Mouse (Mus musculus) common myeloid progenitor, adult 5-6 weeks (primary cell): ENCODE data around the gene Gm48552. TPM values are rescaled to one million over a fixed set of nuclear protein-coding genes. Genes with fewer than 3 reads are reported as not detected.
A peak's percentile ranks its signal among the peaks of the same experiment; 100 is the strongest.

Experiments used
- ATAC-seq: replicated peaks from 2 replicates; pipeline ENCODE4 v1.8.0; 2016; ENCODE audit warnings: low read depth, mild to moderate bottlenecking, moderate TSS enrichment, inconsistent platforms; ENCODE audit not compliant: poor library complexity, severe bottlenecking
- total RNA-seq: library from RNA; stranded (forward); fragments of 200-1000, 187-1606 nt; gene quantifications from 2 replicates; pipeline ENCODE4 v1.2.3, GENCODE M21; 2017

Gm48552 gene
- 1.6 TPM in 1 of 2 replicates, not detected in the other for total RNA-seq

GRCm38 (mm10) chr10:81388505-81389055, at the start of gene Gm48552:
Gene Gm48552 (plus strand): TSS chr10:81389005.
- no peak for ATAC-seq

DNA sequence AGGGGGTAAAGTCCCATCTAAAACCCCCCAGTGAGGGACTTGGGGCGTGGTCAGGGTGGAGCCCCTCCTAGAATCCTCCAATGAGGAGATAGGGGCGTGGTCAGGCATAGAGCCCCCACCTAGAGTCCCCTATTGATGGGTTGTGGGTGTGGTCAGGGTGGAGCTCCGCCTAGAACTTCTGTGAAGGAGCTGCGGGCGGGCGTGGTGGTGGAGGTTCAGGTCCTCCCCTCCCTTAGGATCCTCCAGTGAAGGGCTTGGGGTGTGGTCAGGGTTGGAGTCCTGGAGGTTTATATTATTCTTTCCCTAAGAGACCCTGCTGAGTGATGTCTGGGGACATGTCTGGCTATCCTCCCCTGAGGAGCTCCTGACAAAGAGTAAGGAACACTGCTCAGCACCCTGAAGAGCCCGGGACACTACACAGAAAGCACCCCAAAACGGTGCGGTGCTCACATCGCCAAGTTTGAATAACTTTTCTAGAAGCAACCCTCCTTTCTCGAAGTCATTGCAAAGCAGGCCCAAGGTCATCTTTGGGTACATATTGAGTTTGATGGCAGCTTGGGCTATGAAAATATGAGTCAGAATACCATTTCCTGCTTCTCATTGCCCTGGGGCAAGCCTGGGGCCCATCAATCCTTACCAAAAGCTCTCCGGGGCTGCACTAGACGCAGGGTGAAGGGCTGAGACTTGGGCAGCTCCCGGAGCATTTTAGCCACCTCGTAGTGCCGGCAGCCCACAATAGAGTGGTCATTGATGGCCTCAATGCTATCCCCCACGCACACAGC, 48.1 kb upstream of the Gm48552 start:
- ATAC-seq = no peak

- peak; percentile 53 for ATAC-seq
Measured at GRCm38 (mm10) chr10:81341333-81341949, 47.4 kb upstream of the Gm48552 start.

DNA sequence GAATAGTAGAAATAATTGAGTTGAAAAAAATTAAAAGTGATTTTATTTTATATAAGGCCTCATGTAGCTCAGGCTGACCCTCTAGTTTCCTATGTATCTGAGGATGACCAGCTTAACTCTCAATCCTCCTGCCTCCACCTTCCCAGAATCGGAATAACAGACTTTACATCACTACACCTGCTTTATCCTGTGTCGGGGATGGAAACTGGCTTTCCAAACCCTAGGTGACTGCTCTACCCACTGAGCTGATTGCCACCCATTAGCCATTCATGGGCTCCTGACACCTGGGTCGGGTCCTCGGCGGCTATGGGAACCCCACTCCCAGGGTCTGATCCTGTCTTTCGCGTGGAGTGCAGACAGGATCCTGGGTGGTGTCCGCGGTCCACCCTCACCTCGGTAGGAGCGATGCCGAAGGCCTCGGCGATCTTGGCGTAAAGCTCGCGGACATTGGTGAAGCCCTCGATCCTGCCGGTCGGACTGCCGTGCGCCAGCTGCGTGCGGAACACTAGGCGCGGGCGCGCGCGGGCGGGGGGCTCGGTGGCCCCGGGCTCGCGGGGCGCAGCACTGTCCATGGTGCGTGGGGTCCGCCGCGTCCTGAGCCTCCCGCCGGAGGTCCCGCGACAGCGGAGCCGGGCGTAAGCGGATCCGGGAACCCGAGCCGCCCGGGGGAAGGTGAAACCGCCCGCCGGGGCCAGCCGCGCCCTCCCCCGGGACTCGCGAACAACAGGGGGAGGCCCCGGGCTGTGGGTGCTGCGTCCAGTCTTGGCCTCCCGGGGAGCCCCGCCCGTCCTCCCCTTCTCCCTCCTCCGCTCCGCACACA, 45.9 kb upstream of the Gm48552 start, which contains the start of gene Gipc3:
Gene Gipc3, minus strand, starts transcription at position 581 of the 820 bp plus-strand sequence.
- ATAC-seq = no peak

DNA sequence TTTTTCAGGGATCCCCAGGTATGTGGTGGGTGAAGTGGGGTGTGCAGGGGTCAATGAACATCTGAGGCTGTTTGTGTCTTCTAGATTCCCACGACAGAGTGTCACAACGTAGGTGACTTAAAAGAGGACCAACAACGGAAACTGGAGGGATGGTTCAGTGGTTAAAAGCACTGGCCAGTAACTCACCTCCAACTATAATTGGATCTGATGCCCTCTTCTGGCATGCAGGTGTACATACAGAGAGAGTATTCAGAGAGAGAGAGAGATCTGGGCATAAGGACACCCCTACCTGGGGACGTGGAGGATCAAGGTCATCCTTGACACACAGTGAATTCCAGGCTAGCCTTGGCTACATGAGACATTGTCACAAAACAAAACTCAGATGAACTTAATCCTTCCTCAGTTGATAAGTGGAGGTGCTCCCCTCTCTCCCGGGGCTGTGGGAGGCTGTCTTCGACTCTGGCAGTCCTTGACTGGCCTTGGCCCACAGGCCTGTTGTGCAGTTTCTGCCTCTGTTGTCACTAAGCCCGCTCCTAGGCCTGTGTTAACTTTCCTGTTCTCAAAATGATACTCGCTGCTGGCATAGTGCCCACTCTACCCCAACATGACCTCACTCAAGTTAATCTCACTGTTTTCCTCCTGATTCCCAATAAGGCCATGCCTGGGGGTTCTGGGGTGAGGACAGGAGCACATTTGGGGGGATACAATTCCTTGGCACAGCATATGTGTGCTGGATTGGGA, 44.2 kb upstream of the Gm48552 start:
- ATAC-seq = no peak

- ATAC-seq = no peak
Measured at GRCm38 (mm10) chr10:81345162-81345534, 43.7 kb upstream of the Gm48552 start.

DNA sequence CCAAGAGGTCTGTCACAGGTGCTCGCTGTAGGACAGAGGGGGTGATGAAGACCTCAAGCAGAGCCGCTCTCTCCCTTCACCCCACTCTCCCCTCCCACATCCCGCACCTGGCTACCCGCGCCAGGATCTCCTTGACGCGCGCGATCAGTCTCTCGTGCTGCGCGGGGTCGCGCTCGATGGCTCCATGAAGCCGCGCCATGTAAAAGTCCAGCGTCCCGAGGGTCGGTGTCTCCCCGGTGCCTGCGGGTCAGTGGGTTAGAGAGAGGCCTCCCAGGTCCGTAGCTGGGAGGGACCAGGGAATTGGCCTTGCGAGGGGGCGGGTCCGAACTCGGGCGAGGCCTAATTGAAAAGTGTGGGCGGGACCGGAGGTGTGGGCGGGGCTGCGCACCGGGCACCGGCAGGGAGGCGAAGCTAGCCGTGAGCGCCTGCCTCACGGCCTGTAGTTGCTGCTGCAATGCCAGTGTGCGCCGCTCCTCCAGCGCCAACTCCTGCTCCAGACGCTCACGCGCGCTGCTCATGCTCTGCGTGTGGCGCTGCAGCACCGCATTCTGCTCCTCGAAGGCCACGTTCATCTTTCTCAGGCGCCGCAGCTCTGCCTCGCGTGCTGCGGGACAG, 42.2 kb upstream of the Gm48552 start:
- peak; percentile 62 for ATAC-seq

- peak; percentile 26 for ATAC-seq
Measured at GRCm38 (mm10) chr10:81349146-81349545, 39.7 kb upstream of the Gm48552 start.

GRCm38 (mm10) chr10:81349961-81350350, 38.8 kb upstream of the Gm48552 start:
- no peak for ATAC-seq

- peak; percentile 86 for ATAC-seq
Measured at GRCm38 (mm10) chr10:81350351-81351063, 38.3 kb upstream of the Gm48552 start, which contains the start of gene Hmg20b. Gene Hmg20b (minus strand): TSS chr10:81350480.

DNA sequence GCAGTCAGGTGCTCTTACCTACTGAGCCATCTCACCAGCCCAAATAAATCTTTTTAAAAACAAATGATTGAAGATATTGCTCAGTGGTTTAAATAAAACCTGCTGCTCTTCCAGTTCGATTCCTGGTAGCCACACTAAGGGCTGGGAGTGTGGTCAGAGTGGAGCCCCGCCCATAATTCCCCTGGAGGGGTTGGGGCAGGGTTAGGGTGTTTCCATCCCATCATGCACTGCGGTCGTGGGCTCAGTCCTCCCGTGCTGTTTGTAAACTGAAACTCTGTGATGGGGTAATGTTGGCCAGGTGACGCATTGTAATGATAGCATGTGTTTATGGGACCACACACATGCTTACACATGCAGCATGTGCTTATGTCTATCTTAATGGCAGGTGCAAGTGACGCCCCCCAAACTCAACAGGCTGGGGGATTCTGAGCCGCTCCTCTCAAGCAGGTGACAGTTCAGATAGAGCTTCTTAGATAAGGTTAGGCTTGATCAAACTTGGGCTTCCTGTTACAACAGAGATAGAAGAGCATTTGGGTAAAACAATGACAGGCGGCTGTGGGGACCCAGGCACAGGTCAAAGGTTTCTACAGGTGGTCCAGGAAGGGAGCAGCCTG, 37.0 kb upstream of the Gm48552 start:
- 0 out of 2 replicates have a peak, but pooled peaks have one; percentile 8 for ATAC-seq

GRCm38 (mm10) chr10:81354738-81355477, 33.9 kb upstream of the Gm48552 start:
- no peak for ATAC-seq

DNA sequence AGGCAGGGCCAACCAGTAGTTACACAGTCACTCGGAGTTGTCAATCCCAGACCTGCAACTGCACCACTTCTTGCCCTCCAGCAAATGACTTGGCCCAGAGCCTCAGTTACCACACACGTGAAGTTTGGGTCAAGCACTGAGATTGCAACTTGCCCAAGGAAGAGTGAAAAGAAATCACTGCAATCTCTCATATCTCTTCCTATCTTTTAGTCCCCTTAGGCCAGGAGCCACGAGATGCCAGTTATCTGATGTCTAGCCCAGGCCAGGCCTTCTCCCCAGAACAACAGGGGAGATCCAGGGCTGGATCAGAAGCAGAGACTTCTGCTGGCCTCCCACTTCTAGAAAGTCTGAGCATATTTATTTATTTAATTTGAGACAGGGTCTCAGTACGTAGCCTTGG, 33.3 kb upstream of the Gm48552 start:
- ATAC-seq = no peak

- ATAC-seq = peak; percentile 62
Measured at GRCm38 (mm10) chr10:81356352-81356990, 32.3 kb upstream of the Gm48552 start.

- peak; percentile 63 for ATAC-seq
Measured at GRCm38 (mm10) chr10:81356991-81357844, 31.6 kb upstream of the Gm48552 start, which contains the start of gene Mfsd12. Gene Mfsd12 (plus strand): TSS chr10:81357491.

GRCm38 (mm10) chr10:81358209-81358608, 30.6 kb upstream of the Gm48552 start:
- no peak for ATAC-seq
